Mouse (Mus musculus) bone marrow macrophage, adult 2 months (primary cell): ENCODE data around the gene Birc2. TPM values are rescaled to one million over a fixed set of nuclear protein-coding genes. Genes with fewer than 3 reads are reported as not detected.
"Not testable (repeated sequence)": the region's sequence is repeated elsewhere in the genome, so short reads cannot be mapped to it uniquely, and the experiment has no call there.

ENCODE experiments used
- H3K27ac ChIP-seq: 2 replicates; pipeline ENCODE4 v1.5.1; 2012; ENCODE audit warnings: low read depth, low read length; ENCODE audit not compliant: insufficient read depth
- H3K4me1 ChIP-seq: 2 replicates; pipeline ENCODE4 v1.6.1; 2012; ENCODE audit warnings: low read length; ENCODE audit not compliant: control insufficient read depth, insufficient read depth
- H3K4me3 ChIP-seq: 2 replicates; pipeline ENCODE4 v1.5.1; 2012; ENCODE audit warnings: mild to moderate bottlenecking, low read length, moderate library complexity; ENCODE audit not compliant: insufficient read depth
- CTCF ChIP-seq: IDR thresholded peaks from 2 replicates; pipeline ENCODE4 v1.5.1; 2012; ENCODE audit warnings: low read depth, mild to moderate bottlenecking, low read length, moderate library complexity
- POLR2A ChIP-seq: IDR thresholded peaks from 2 replicates; pipeline ENCODE4 v1.6.1; 2012; ENCODE audit warnings: mild to moderate bottlenecking, low read depth, low read length, borderline replicate concordance
- polyA plus RNA-seq: library from polyadenylated mRNA; stranded (reverse); fragments of >200 nt; gene quantifications from 2 replicates; pipeline ENCODE4 v1.2.4, GENCODE M21; 2012; ENCODE audit not compliant: missing spikeins, insufficient read depth, insufficient read length

The Birc2 gene
- polyA plus RNA-seq, 1 experiment, result 24.9 TPM

- TF ChIP-seq CTCF, result no peak
- no peak for TF ChIP-seq POLR2A
- Histone ChIP-seq H3K4me1 (peaks cover 29% of the 10 kb centered on the region), H3K4me3 (no peak overlapping the region), H3K27ac (peak overlapping the region; percentile 72)
These were observed 32.1 kb upstream of the Birc2 start for GRCm38 (mm10) chr9:7868838-7869491.

GRCm38 (mm10) chr9:7867981-7868380 is 31.1 kb upstream of the Birc2 start:
- H3K4me3 ChIP-seq, result no peak overlapping the region
- H3K27ac ChIP-seq, result peak overlapping the region; percentile 33; the same call in 1 of the 2 replicates
- H3K4me1 ChIP-seq, result peaks cover 29% of the 10 kb centered on the region
- TF ChIP-seq CTCF (no peak), POLR2A (no peak)

GRCm38 (mm10) chr9:7866981-7867380 is 30.1 kb upstream of the Birc2 start:
- H3K27ac ChIP-seq, H3K4me3 ChIP-seq: not testable (repeated sequence)
- H3K4me1 ChIP-seq, result peaks cover 29% of the 10 kb centered on the region

GRCm38 (mm10) chr9:7860976-7861375 is 24.1 kb upstream of the Birc2 start:
- Histone ChIP-seq H3K4me3 (no peak overlapping the region), H3K27ac (no peak overlapping the region), H3K4me1 (0 out of 2 replicates have a peak, but pooled peaks cover 2% of the 10 kb centered on the region)
- TF ChIP-seq POLR2A, result no peak
- no peak for TF ChIP-seq CTCF

- TF ChIP-seq CTCF (no peak), POLR2A (no peak)
- H3K27ac ChIP-seq, result no peak overlapping the region
- H3K4me3 ChIP-seq, result no peak overlapping the region
- no peaks in the 10 kb centered on the region for H3K4me1 ChIP-seq
These were observed 19.0 kb upstream of the Birc2 start for GRCm38 (mm10) chr9:7855912-7856311.

GRCm38 (mm10) chr9:7855374-7855773 is 18.5 kb upstream of the Birc2 start:
- TF ChIP-seq POLR2A (no peak), CTCF (peak; percentile 12; the same call in 1 of the 2 replicates)
- Histone ChIP-seq H3K4me3 (no peak overlapping the region), H3K4me1 (no peaks in the 10 kb centered on the region), H3K27ac (no peak overlapping the region)

- H3K4me3 ChIP-seq, H3K4me1 ChIP-seq: not testable (repeated sequence)
These were observed 17.3 kb upstream of the Birc2 start for GRCm38 (mm10) chr9:7854196-7854595.

GRCm38 (mm10) chr9:7852346-7853230 is 15.7 kb upstream of the Birc2 start:
- Histone ChIP-seq H3K27ac (no peak overlapping the region), H3K4me3 (no peak overlapping the region), H3K4me1 (peaks cover 3% of the 10 kb centered on the region; the same call in 1 of the 2 replicates)
- TF ChIP-seq CTCF (no peak), POLR2A (no peak)

More at GRCm38 (mm10) chr9:7854196-7854595, 17.3 kb upstream of the Birc2 start:
- not testable (repeated sequence) for H3K27ac ChIP-seq

- TF ChIP-seq POLR2A (no peak), CTCF (no peak)
- H3K27ac ChIP-seq, result no peak overlapping the region
- H3K4me1 ChIP-seq, result peaks cover 7% of the 10 kb centered on the region
- no peak overlapping the region for H3K4me3 ChIP-seq
These were observed 15.0 kb upstream of the Birc2 start for GRCm38 (mm10) chr9:7851841-7852240.

- peaks cover 7% of the 10 kb centered on the region for H3K4me1 ChIP-seq
- H3K4me3 ChIP-seq, result no peak overlapping the region
- TF ChIP-seq POLR2A (no peak), CTCF (no peak)
- H3K27ac ChIP-seq, result no peak overlapping the region
These were observed 11.3 kb upstream of the Birc2 start for GRCm38 (mm10) chr9:7848191-7848590.
